Mouse (Mus musculus) neural tube, embryonic 14.5 days (tissue): ENCODE measurements around the gene P4ha2. TPM values are rescaled to one million over a fixed set of nuclear protein-coding genes. Genes with fewer than 3 reads are reported as not detected.

Experiments used
- ATAC-seq: fragments of 200-750 bp; cut with Nextera tagmentation; 2 replicates; pipeline ENCODE4 v1.8.0; 2017; ENCODE audit warnings: low read depth, mild to moderate bottlenecking, moderate TSS enrichment, moderate library complexity
- H3K27ac ChIP-seq: fragments of 300-500 bp; sonication (generic); 2 replicates; pipeline ENCODE4 v1.5.1; 2014; ENCODE audit warnings: low read depth, mild to moderate bottlenecking, control low read depth, low read length, moderate library complexity, mixed read lengths
- H3K27me3 ChIP-seq: fragments of 300-500 bp; sonication (generic); 2 replicates; pipeline ENCODE4 v1.6.1; 2014; ENCODE audit warnings: low read length; ENCODE audit not compliant: control insufficient read depth, insufficient read depth
- H3K36me3 ChIP-seq: fragments of 300-500 bp; sonication (generic); 2 replicates; pipeline ENCODE4 v1.6.1; 2014; ENCODE audit warnings: low read length, mixed read lengths; ENCODE audit not compliant: control insufficient read depth, insufficient read depth
- H3K4me1 ChIP-seq: fragments of 300-500 bp; sonication (generic); 2 replicates; pipeline ENCODE4 v1.6.1; 2014; ENCODE audit warnings: low read length; ENCODE audit not compliant: control insufficient read depth, insufficient read depth
- H3K4me2 ChIP-seq: fragments of 300-500 bp; sonication (generic); 2 replicates; pipeline ENCODE4 v1.6.1; 2014; ENCODE audit warnings: mild to moderate bottlenecking, low read depth, low read length, control low read depth
- H3K4me3 ChIP-seq: fragments of 300-500 bp; sonication (generic); 2 replicates; pipeline ENCODE4 v1.5.1; 2014; ENCODE audit warnings: low read depth, low read length, control low read depth, mixed read lengths
- H3K9ac ChIP-seq: fragments of 300-500 bp; sonication (generic); replicated peaks from 2 replicates; pipeline ENCODE4 v1.6.1; 2014; ENCODE audit warnings: low read depth, mild to moderate bottlenecking, control low read depth, low read length, mixed read lengths
- H3K9me3 ChIP-seq: fragments of 300-500 bp; sonication (generic); 2 replicates; pipeline ENCODE4 v1.6.1; 2016; ENCODE audit warnings: low read length; ENCODE audit not compliant: control insufficient read depth
- WGBS: fragments of 180-500 bp; shearing (Covaris S2); extraction: QIAGEN DNeasy Blood & Tissue Kit; methylation state at CpG from one replicate; pipeline ENCODE4 v1.1.7; 2014; 5-methylcytosine and 5-hydroxymethylcytosine counted together
- polyA plus RNA-seq: library from polyadenylated mRNA; unstranded; fragments of >200 nt; fragmentation: Nextera tagmentation; extraction: Ambion mirVana; gene quantifications from 2 replicates; pipeline ENCODE4 v1.2.1, GENCODE M21; 2014

P4ha2 gene
- 10.1 and 12.8 TPM in 2 replicates for polyA plus RNA-seq

DNA sequence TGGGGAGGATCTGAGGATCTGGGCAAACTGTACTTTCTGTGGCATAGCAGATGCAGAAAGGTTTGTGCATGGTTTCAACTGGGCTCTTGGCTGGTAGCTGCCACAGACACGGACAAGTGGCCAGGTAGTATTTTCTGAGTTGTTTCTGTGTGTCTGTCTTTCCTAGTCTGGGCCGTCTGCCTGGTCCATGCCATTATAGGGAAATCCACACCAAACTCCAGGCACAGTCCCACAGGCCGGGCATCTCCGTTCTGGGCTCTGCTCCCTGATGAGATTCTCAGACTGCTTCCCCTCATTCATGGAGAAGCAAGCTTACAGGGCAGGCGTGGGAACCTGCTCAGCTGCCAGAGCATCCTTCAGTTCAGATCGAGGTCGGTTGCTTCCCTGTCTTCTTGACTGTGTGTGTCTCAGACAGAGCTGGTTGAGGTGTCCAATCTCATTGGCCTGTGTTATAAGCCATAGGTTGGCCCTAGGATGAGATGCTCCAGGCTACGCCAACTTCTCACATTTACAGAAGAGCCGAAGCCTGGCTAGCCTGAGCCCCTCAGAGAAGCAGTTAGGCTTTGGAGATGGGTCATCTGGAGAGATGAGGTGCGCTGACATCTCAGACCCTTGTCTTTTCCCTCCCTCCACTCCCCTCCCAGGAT lies at the start of gene P4ha2:
Gene P4ha2 (plus strand): TSS at position 51 of the 647 bp plus-strand sequence.
- Histone ChIP-seq H3K9ac (peak within 1 kb of the TSS; percentile 59), H3K27me3 (no peaks in the 10 kb centered on the region), H3K36me3 (no peaks in the 10 kb centered on the region), H3K27ac (no peak within 1 kb of the TSS), H3K4me2 (peak within 1 kb of the TSS; percentile 97), H3K4me1 (peaks cover 8% of the 10 kb centered on the region; the same call in 1 of the 2 replicates), H3K9me3 (no peaks in the 10 kb centered on the region), H3K4me3 (peak within 1 kb of the TSS; percentile 60)
- WGBS = 45% methylated on average over 10 of the region's 10 CpGs
- ATAC-seq = peak; percentile 60

DNA sequence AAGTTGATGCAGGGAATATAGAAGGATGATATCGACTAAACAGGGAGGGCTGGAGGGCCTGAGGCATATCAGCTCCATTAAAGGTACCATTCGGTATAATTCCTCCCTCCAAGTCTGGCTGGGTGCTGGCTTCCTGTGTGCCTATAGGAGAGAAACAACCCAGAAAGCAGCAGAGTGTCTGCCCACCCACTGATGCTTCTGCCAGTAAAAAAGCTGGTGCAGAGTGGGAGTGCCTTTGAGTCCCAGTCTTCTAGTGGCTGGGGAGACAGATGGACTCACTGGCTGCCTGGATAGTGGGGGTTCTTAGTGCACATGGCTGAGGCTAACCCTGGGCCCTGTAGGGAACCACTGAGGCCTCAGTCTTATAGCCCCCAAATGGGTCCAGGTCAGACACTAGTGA lies 49.7 kb upstream of the P4ha2 start:
- Histone ChIP-seq H3K36me3 (no peaks in the 10 kb centered on the region), H3K4me1 (no peaks in the 10 kb centered on the region), H3K4me2 (no peak overlapping the region), H3K27me3 (no peaks in the 10 kb centered on the region), H3K27ac (no peak overlapping the region), H3K9ac (no peak overlapping the region), H3K4me3 (no peak overlapping the region), H3K9me3 (no peaks in the 10 kb centered on the region)
- WGBS = 79% methylated on average over 2 of the region's 2 CpGs
- ATAC-seq = no peak

DNA sequence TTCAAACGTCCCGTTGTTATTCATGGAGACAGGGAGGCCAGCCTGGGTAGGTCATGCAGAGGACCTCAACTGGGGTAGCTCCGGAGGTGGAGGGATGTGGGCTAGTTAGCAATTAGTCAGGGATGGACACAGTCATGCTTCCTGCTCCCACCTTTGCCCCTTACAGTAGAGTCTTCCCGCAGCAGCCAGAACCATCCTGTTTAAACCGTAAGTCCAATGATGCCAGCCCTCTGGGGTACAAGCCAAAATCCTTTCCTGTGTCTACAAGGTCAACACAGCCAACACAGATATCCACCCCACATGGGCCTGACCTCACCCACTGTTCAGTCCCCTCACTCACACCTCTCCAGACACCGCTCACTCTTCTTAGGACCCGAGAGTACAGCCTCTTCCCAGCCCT lies 48.7 kb upstream of the P4ha2 start:
- Histone ChIP-seq H3K4me3 (no peak overlapping the region), H3K4me1 (no peaks in the 10 kb centered on the region), H3K27ac (no peak overlapping the region), H3K27me3 (no peaks in the 10 kb centered on the region), H3K36me3 (no peaks in the 10 kb centered on the region), H3K9ac (no peak overlapping the region), H3K4me2 (no peak overlapping the region), H3K9me3 (no peaks in the 10 kb centered on the region)
- ATAC-seq = no peak
- WGBS = 91% methylated on average over 7 of the region's 7 CpGs

DNA sequence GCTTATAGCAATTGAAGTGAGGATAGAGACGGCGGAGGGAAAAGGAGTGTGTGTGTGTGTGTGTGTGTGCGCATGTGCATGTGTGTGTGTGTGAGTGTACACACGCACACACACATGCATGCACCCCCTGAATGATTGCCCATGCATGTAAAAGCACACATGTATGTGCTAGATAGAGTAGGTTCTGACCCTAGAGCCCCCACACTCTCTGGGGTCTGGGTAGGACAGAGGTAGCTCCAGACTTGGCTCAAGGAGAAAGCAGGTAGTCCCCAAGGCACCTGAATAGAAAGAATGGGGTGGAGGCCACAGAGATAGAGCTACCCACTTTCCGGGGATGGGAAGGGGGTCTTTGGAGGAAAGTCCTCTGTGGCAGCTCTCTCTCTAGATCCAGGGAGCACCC lies 47.8 kb upstream of the P4ha2 start:
- no peaks in the 10 kb centered on the region for H3K27me3 ChIP-seq
- H3K4me2 ChIP-seq = no peak overlapping the region
- WGBS = 95% methylated on average over 5 of the region's 5 CpGs
- no peaks in the 10 kb centered on the region; the same call in 1 of the 2 replicates for H3K4me1 ChIP-seq
- H3K27ac ChIP-seq = no peak overlapping the region
- ATAC-seq = no peak
- no peaks in the 10 kb centered on the region for H3K36me3 ChIP-seq
- H3K9me3 ChIP-seq = no peaks in the 10 kb centered on the region
- H3K4me3 ChIP-seq = no peak overlapping the region
- H3K9ac ChIP-seq = no peak overlapping the region

DNA sequence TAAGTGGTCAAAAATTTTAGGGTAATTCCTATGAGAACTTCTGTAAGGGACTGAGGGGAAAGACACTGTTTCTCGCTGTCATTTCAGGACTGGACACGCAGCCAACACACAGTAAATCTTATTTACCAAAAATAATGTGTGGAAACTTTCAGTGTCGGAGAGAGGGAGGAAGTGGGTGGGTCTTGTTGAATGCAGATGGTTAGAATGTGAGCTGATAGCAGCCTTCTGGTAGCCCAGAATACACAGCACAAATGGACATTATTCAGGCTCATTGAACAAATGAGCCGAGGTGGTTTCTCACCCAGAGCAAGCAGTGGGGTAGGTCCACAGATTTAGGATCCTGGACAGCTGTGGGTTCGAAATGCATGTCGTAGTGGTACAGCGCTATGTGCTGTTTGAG lies 46.8 kb upstream of the P4ha2 start:
- no peak overlapping the region for H3K9ac ChIP-seq
- H3K36me3 ChIP-seq = no peaks in the 10 kb centered on the region
- H3K27ac ChIP-seq = no peak overlapping the region
- no peaks in the 10 kb centered on the region for H3K27me3 ChIP-seq
- H3K9me3 ChIP-seq = no peaks in the 10 kb centered on the region
- peaks cover 5% of the 10 kb centered on the region for H3K4me1 ChIP-seq
- WGBS = 89% methylated on average over 7 of the region's 7 CpGs
- ATAC-seq = no peak
- no peak overlapping the region for H3K4me2 ChIP-seq
- no peak overlapping the region for H3K4me3 ChIP-seq

DNA sequence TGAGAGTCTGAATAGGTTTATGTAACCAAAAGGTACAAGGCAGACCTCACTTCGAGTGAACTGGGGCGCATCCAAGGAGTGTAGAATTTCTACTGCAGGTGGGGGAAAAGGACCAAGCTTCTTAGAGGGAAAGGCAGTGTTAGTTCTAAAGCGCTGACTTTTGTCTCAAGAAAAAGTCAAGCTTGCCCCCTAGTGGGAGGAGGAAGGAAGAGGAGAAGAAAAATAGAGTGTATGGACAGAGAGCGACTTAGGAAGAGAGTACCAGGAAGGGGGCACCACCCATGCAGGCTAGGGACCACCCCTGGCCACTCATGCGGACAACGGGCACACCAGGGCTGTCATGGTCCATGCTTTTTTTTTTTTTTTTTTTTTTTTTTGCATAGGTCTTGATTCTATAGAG lies 45.6 kb upstream of the P4ha2 start:
- H3K27ac ChIP-seq = no peak overlapping the region
- H3K9ac ChIP-seq = no peak overlapping the region
- no peak overlapping the region for H3K4me3 ChIP-seq
- H3K4me2 ChIP-seq = no peak overlapping the region
- H3K9me3 ChIP-seq = no peaks in the 10 kb centered on the region
- no peaks in the 10 kb centered on the region for H3K36me3 ChIP-seq
- peaks cover 10% of the 10 kb centered on the region for H3K4me1 ChIP-seq
- no peaks in the 10 kb centered on the region for H3K27me3 ChIP-seq
- 41% methylated on average over 6 of the region's 6 CpGs for WGBS
- no peak for ATAC-seq

DNA sequence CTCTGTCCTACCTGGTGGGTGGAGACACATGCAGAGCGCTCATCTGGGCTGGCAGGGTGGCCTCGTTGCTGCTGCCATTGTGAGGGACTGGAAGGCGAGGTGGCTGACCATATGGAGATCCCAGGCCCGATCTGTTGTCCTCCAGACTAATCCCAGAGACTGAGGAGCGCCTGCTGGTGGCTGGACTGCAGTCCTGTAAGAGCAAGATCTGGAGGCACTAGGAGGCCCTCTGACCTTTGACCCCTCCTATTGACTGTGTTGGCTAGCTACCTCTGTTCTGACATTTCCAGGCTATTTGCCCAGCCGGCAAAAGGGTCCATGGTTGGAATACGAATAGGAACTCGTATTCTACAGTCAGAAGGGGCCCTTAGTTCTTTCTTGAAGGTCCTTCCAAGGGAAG lies 43.8 kb upstream of the P4ha2 start:
- H3K36me3 ChIP-seq = no peaks in the 10 kb centered on the region
- no peak overlapping the region for H3K9ac ChIP-seq
- no peak for ATAC-seq
- WGBS = 28% methylated on average over 8 of the region's 8 CpGs
- H3K4me2 ChIP-seq = no peak overlapping the region
- no peak overlapping the region for H3K4me3 ChIP-seq
- H3K27ac ChIP-seq = no peak overlapping the region
- H3K9me3 ChIP-seq = no peaks in the 10 kb centered on the region
- H3K4me1 ChIP-seq = peaks cover 18% of the 10 kb centered on the region
- no peaks in the 10 kb centered on the region for H3K27me3 ChIP-seq

DNA sequence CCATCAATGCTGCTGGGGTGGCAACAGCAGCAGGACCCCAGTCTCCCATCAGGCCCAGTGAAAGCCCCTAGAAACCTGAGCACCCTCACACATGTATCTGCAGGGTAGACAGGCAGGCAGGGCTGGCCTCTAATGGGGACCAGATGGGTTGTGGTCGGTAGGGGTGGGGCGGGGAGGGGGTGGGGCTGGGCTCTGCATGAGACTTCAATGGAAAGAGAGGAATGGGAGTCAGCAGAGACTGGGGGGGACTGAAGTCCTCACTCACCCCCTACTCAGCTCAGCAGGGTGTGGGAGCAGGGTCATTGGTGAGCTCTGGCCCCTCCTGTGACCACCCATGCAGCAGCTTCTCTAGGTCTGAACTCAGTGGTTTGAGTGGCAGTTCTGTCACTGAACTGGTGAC lies 42.5 kb upstream of the P4ha2 start:
- no peak overlapping the region for H3K4me2 ChIP-seq
- no peak overlapping the region for H3K27ac ChIP-seq
- no peaks in the 10 kb centered on the region for H3K27me3 ChIP-seq
- WGBS = 10% methylated on average over 2 of the region's 2 CpGs
- peaks cover 18% of the 10 kb centered on the region for H3K4me1 ChIP-seq
- no peaks in the 10 kb centered on the region for H3K9me3 ChIP-seq
- no peak for ATAC-seq
- no peaks in the 10 kb centered on the region for H3K36me3 ChIP-seq
- no peak overlapping the region for H3K9ac ChIP-seq
- no peak overlapping the region for H3K4me3 ChIP-seq

DNA sequence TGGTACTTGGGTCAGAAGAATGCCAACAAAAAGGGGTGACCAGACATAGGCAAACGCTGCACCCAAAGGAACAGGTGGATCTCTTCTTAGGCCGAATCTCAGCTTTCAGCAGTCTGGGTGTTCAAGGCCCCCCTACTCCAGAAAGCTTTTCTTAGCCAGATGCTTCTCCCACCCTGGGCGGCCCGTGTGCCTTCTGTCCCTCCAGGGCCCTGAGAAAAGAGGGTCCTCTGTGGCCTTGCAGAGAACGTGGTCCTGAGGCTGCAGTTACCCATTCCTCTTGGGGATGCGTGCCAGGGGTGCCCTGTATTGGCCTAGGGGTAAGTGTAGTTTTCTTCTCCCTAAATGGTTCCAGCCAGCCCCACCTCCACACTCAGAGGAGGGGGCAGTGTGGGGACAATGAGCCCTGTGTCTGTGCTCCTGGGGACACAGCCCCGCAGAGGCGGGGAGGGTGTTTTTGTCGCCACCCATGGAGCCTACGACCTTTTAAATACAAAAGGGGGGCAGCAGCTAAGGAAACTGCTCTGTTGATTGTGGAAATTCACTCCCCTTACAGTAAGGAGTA lies 41.8 kb upstream of the P4ha2 start:
- H3K27me3 ChIP-seq = no peaks in the 10 kb centered on the region
- peak; percentile 75 for ATAC-seq
- peak overlapping the region; percentile 57 for H3K27ac ChIP-seq
- H3K4me3 ChIP-seq = no peak overlapping the region
- WGBS = 23% methylated on average over 10 of the region's 10 CpGs
- peaks cover 18% of the 10 kb centered on the region for H3K4me1 ChIP-seq
- no peak overlapping the region for H3K9ac ChIP-seq
- no peak overlapping the region for H3K4me2 ChIP-seq
- no peaks in the 10 kb centered on the region for H3K9me3 ChIP-seq
- H3K36me3 ChIP-seq = no peaks in the 10 kb centered on the region
